Mouse (Mus musculus): ENCODE data around the gene Dgkg. TPM values are rescaled to one million over a fixed set of nuclear protein-coding genes. Genes with fewer than 3 reads are reported as not detected.

Gene Dgkg
- polyA plus RNA-seq, 1 experiment: 0.40 TPM

- 75% methylated on average over 3 of the region's 3 CpGs for WGBS
- TF ChIP-seq CTCF (IDR thresholded peaks at IDR 0.05; ENCODE audit: extremely low read depth, insufficient read depth, insufficient read length, insufficient replicate concordance): no peak
- TF ChIP-seq POLR2A (IDR thresholded peaks at IDR 0.05; ENCODE audit: low read depth, low read length): no peak
- H3K36me3 ChIP-seq (ENCODE audit: control insufficient read depth, insufficient read depth, low read length): no peaks in the 10 kb centered on the region
Measured at GRCm38 (mm10) chr16:22637311-22637710, 19.7 kb downstream of the Dgkg start.

GRCm38 (mm10) chr16:22635706-22636105 is 21.3 kb downstream of the Dgkg start:
- Histone ChIP-seq H3K27ac (ENCODE audit: insufficient read depth, low read length) (no peak overlapping the region), H3K36me3 (ENCODE audit: control insufficient read depth, insufficient read depth, low read length) (no peaks in the 10 kb centered on the region), H3K4me3 (ENCODE audit: extremely low read depth, insufficient read depth, insufficient read length) (no peak overlapping the region), H3K27me3 (ENCODE audit: control insufficient read depth, insufficient read depth, low read length) (no peaks in the 10 kb centered on the region), H3K4me1 (ENCODE audit: control insufficient read depth, insufficient read depth, insufficient read length) (no peaks in the 10 kb centered on the region)
- TF ChIP-seq POLR2A (IDR thresholded peaks at IDR 0.05; ENCODE audit: low read depth, low read length) (no peak), CTCF (IDR thresholded peaks at IDR 0.05; ENCODE audit: extremely low read depth, insufficient read depth, insufficient read length, insufficient replicate concordance) (no peak)
- 79% methylated on average over 8 of the region's 8 CpGs for WGBS
- no peak for DNase-seq (ENCODE audit: low read depth in 1 of 2, low spot score in 2 of 2)

More at GRCm38 (mm10) chr16:22637311-22637710, 19.7 kb downstream of the Dgkg start:
- H3K27ac ChIP-seq (ENCODE audit: insufficient read depth, low read length): no peak overlapping the region
- no peaks in the 10 kb centered on the region for H3K4me1 ChIP-seq (ENCODE audit: control insufficient read depth, insufficient read depth, insufficient read length)
- no peak overlapping the region for H3K4me3 ChIP-seq (ENCODE audit: extremely low read depth, insufficient read depth, insufficient read length)
- no peak for DNase-seq (ENCODE audit: low read depth in 1 of 2, low spot score in 2 of 2)
- H3K27me3 ChIP-seq (ENCODE audit: control insufficient read depth, insufficient read depth, low read length): no peaks in the 10 kb centered on the region

- Histone ChIP-seq H3K4me3 (ENCODE audit: extremely low read depth, insufficient read depth, insufficient read length) (no peak overlapping the region), H3K27me3 (ENCODE audit: control insufficient read depth, insufficient read depth, low read length) (no peaks in the 10 kb centered on the region), H3K36me3 (ENCODE audit: control insufficient read depth, insufficient read depth, low read length) (no peaks in the 10 kb centered on the region), H3K4me1 (ENCODE audit: control insufficient read depth, insufficient read depth, insufficient read length) (no peaks in the 10 kb centered on the region; the same call in 1 of the 2 replicates), H3K27ac (ENCODE audit: insufficient read depth, low read length) (no peak overlapping the region)
- WGBS: 82% methylated on average over 4 of the region's 4 CpGs
- TF ChIP-seq POLR2A (IDR thresholded peaks at IDR 0.05; ENCODE audit: low read depth, low read length): no peak
- TF ChIP-seq CTCF (IDR thresholded peaks at IDR 0.05; ENCODE audit: extremely low read depth, insufficient read depth, insufficient read length, insufficient replicate concordance): no peak
- no peak for DNase-seq (ENCODE audit: low read depth in 1 of 2, low spot score in 2 of 2)
Measured at GRCm38 (mm10) chr16:22633063-22633462, 24.0 kb downstream of the Dgkg start.

- 84% methylated on average over 4 of the region's 4 CpGs for WGBS
- DNase-seq (ENCODE audit: low read depth in 1 of 2, low spot score in 2 of 2): no peak
- Histone ChIP-seq H3K27me3 (ENCODE audit: control insufficient read depth, insufficient read depth, low read length) (no peaks in the 10 kb centered on the region), H3K4me3 (ENCODE audit: extremely low read depth, insufficient read depth, insufficient read length) (no peak overlapping the region), H3K4me1 (ENCODE audit: control insufficient read depth, insufficient read depth, insufficient read length) (no peaks in the 10 kb centered on the region; the same call in 1 of the 2 replicates), H3K27ac (ENCODE audit: insufficient read depth, low read length) (no peak overlapping the region), H3K36me3 (ENCODE audit: control insufficient read depth, insufficient read depth, low read length) (no peaks in the 10 kb centered on the region)
- TF ChIP-seq CTCF (IDR thresholded peaks at IDR 0.05; ENCODE audit: extremely low read depth, insufficient read depth, insufficient read length, insufficient replicate concordance): no peak
- TF ChIP-seq POLR2A (IDR thresholded peaks at IDR 0.05; ENCODE audit: low read depth, low read length): no peak
Measured at GRCm38 (mm10) chr16:22630351-22630750, 26.7 kb downstream of the Dgkg start.

- Histone ChIP-seq H3K36me3 (ENCODE audit: control insufficient read depth, insufficient read depth, low read length) (no peaks in the 10 kb centered on the region), H3K4me3 (ENCODE audit: extremely low read depth, insufficient read depth, insufficient read length) (no peak overlapping the region), H3K27me3 (ENCODE audit: control insufficient read depth, insufficient read depth, low read length) (no peaks in the 10 kb centered on the region), H3K27ac (ENCODE audit: insufficient read depth, low read length) (no peak overlapping the region), H3K4me1 (ENCODE audit: control insufficient read depth, insufficient read depth, insufficient read length) (no peaks in the 10 kb centered on the region; the same call in 1 of the 2 replicates)
- no peak for TF ChIP-seq CTCF (IDR thresholded peaks at IDR 0.05; ENCODE audit: extremely low read depth, insufficient read depth, insufficient read length, insufficient replicate concordance)
- WGBS: 33% methylated on average over 4 of the region's 4 CpGs
- DNase-seq (ENCODE audit: low read depth in 1 of 2, low spot score in 2 of 2): no peak
Measured at GRCm38 (mm10) chr16:22629900-22630299, 27.1 kb downstream of the Dgkg start.

GRCm38 (mm10) chr16:22625987-22626386 is 31.0 kb downstream of the Dgkg start:
- H3K27ac ChIP-seq (ENCODE audit: insufficient read depth, low read length): no peak overlapping the region
- no peak for DNase-seq (ENCODE audit: low read depth in 1 of 2, low spot score in 2 of 2)
- H3K4me3 ChIP-seq (ENCODE audit: extremely low read depth, insufficient read depth, insufficient read length): no peak overlapping the region
- TF ChIP-seq POLR2A (IDR thresholded peaks at IDR 0.05; ENCODE audit: low read depth, low read length) (no peak), CTCF (IDR thresholded peaks at IDR 0.05; ENCODE audit: extremely low read depth, insufficient read depth, insufficient read length, insufficient replicate concordance) (no peak)
- no peaks in the 10 kb centered on the region; the same call in 1 of the 2 replicates for H3K4me1 ChIP-seq (ENCODE audit: control insufficient read depth, insufficient read depth, insufficient read length)
- 42% methylated on average over 5 of the region's 5 CpGs for WGBS
- no peaks in the 10 kb centered on the region for H3K27me3 ChIP-seq (ENCODE audit: control insufficient read depth, insufficient read depth, low read length)
- H3K36me3 ChIP-seq (ENCODE audit: control insufficient read depth, insufficient read depth, low read length): no peaks in the 10 kb centered on the region

GRCm38 (mm10) chr16:22625412-22625811 is 31.6 kb downstream of the Dgkg start:
- 70% methylated on average over 5 of the region's 5 CpGs for WGBS

More at GRCm38 (mm10) chr16:22625412-22625811, 31.6 kb downstream of the Dgkg start:
- no peaks in the 10 kb centered on the region for H3K36me3 ChIP-seq (ENCODE audit: control insufficient read depth, insufficient read depth, low read length)
- no peak overlapping the region for H3K27ac ChIP-seq (ENCODE audit: insufficient read depth, low read length)
- no peak for DNase-seq (ENCODE audit: low read depth in 1 of 2, low spot score in 2 of 2)
- no peaks in the 10 kb centered on the region for H3K27me3 ChIP-seq (ENCODE audit: control insufficient read depth, insufficient read depth, low read length)
- no peak for TF ChIP-seq CTCF (IDR thresholded peaks at IDR 0.05; ENCODE audit: extremely low read depth, insufficient read depth, insufficient read length, insufficient replicate concordance)
- no peak for TF ChIP-seq POLR2A (IDR thresholded peaks at IDR 0.05; ENCODE audit: low read depth, low read length)
- H3K4me1 ChIP-seq (ENCODE audit: control insufficient read depth, insufficient read depth, insufficient read length): no peaks in the 10 kb centered on the region; the same call in 1 of the 2 replicates
- no peak overlapping the region for H3K4me3 ChIP-seq (ENCODE audit: extremely low read depth, insufficient read depth, insufficient read length)

Data from spleen, adult 2 months (tissue).